Mouse (Mus musculus) mouse embryonic stem cell (cell line): ENCODE results near the gene Poldip2.
"Not testable (repeated sequence)": the region's sequence is repeated elsewhere in the genome, so short reads cannot be mapped to it uniquely, and the experiment has no call there.

Source experiments
- in situ Hi-C, 2 experiments: fragments of 300-500 bp; cut with MboI; formaldehyde crosslinking; loops; 1 replicate in 1 of 2; 3 replicates in 1 of 2; pipeline ENCODE4 v1.14.3; 2019 to 2020; ENCODE audit warnings: low sequenced_read_pairs in 2 of 2, low pct_unique_long_range_greater_than_20kb in 1 of 2, mixed read lengths in 1 of 2; ENCODE audit not compliant: unreplicated experiment in 1 of 2

Poldip2 gene

DNA sequence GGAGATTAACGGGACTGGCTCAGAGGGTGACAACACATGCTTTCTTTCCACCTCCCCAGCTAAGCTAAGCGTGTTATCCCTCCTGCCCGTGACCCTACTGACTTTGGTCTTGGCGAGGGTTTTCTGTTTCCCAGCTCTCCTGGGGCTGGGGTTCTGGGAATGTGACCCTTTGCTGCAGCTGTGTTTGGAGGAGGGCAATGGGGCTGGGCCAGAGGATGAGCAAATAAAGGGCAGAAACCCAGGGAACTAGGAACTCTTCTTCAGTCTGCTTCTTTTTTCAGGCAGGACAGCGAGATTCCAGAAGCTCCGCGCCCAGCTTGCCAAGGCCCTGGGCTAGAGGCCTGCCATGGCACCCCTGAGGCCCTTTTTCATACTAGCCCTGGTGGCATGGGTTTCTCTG, 13.0 kb upstream of the Poldip2 start, which contains the start of gene Vtn:
TSS of gene Vtn (plus strand) at position 88 of the 400 bp plus-strand sequence.
- in situ Hi-C loops: no loop called here

GRCm38 (mm10) chr11:78499543-78499942, 12.4 kb upstream of the Poldip2 start:
- in situ Hi-C loops: no loop called here

DNA sequence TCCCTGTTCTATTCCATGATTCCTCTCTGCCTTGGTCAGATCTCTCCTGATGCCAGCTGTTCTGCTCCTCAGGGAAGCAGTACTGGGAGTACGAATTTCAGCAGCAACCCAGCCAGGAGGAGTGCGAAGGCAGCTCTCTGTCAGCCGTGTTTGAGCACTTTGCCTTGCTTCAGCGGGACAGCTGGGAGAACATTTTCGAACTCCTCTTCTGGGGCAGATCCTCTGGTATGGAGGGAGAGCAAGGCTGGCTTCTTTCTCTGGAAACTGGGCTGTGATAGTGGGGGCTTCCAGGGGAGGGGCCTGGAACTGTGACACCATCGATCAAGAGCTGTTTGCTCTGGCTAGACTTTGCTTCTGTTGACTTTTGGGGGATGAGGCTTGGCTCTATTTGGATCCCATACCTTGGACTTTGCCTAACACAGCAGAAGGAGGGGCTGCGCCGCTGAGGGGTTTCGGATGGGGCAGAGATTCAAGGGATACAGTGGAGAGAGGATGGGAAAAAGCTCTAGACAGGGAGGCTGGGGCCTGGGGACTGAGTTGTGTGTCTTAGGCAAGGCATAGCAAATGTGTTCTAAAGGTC, 11.3 kb upstream of the Poldip2 start:
- in situ Hi-C loops: no loop called here

DNA sequence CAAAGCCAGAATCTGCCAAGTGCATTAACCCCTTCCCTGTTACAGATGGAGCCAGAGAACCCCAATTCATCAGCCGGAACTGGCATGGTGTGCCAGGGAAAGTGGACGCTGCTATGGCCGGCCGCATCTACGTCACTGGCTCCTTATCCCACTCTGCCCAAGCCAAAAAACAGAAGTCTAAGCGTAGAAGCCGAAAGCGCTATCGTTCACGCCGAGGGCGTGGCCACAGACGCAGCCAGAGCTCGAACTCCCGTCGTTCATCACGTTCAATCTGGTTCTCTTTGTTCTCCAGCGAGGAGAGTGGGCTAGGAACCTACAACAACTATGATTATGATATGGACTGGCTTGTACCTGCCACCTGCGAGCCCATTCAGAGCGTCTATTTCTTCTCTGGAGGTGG, 10.5 kb upstream of the Poldip2 start:
- in situ Hi-C loops: no loop called here

GRCm38 (mm10) chr11:78502909-78503650, 8.9 kb upstream of the Poldip2 start, which contains the start of gene Sebox:
TSS of gene Sebox (plus strand) at chr11:78503447.
- in situ Hi-C loops: no loop called here

DNA sequence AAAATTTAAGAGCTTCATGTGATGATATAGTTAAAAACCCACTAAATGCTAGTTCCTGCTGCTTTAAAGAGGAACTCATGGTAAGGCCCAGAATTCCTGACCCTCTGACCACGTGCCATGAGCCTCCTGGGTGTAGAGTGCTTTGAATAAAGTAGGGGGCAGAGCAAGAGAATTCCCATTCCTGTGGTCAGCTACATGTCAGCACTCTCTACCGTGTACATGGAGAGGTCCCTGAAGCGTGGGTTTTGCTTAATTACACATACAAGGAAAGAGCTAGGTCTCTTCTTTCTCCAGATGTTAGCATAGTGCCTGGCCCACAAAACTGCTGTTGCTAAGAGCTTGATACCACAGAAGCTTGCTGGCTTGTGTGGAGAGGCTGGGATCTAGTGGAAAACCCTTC, 6.6 kb upstream of the Poldip2 start:
- in situ Hi-C loops: no loop called here

GRCm38 (mm10) chr11:78509148-78509547, 2.8 kb upstream of the Poldip2 start:
- in situ Hi-C loops: no loop called here

GRCm38 (mm10) chr11:78513106-78513790, 1.3 kb downstream of the Poldip2 start:
- in situ Hi-C loops: no loop called here

GRCm38 (mm10) chr11:78515549-78516325, 3.7 kb downstream of the Poldip2 start:
- in situ Hi-C loops: no loop called here

DNA sequence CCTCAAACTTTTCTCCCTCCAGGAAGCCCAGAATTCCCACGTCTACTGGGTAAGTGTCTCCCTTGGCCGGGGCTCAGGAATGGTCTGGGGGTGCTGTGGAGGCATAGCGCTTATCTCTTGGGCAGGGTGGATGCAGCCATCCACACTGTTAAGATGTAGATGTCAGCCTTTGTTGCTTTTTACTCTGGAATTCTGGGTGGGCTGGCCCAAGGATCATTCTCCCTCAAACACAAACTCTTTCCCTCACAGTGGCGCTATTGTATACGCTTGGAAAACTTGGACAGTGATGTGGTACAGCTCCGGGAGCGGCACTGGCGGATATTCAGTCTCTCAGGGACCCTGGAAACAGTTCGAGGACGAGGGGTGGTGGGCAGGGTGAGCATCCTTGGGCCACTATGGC, 6.9 kb downstream of the Poldip2 start:
- in situ Hi-C loops: no loop called here

DNA sequence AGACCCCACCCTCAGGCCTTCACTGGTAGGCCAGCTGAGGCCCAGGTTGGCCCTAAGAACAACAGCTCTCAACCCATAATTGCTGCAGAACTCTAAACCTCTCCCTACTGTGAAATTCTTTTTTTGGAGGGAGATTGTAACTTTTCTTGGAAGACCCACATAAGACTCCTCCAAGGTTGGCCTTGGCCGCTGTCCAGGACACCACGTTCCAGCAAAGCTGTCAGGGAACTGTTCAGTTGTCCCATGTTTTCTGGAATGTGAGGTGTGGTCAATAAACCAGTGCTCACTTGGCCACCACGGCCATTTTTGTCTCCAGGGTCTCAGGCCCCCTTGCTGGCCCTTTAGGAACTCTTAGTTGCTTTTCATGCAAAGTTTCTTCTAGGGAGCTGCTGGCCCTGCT, 9.9 kb downstream of the Poldip2 start:
- in situ Hi-C loops: no loop called here

DNA sequence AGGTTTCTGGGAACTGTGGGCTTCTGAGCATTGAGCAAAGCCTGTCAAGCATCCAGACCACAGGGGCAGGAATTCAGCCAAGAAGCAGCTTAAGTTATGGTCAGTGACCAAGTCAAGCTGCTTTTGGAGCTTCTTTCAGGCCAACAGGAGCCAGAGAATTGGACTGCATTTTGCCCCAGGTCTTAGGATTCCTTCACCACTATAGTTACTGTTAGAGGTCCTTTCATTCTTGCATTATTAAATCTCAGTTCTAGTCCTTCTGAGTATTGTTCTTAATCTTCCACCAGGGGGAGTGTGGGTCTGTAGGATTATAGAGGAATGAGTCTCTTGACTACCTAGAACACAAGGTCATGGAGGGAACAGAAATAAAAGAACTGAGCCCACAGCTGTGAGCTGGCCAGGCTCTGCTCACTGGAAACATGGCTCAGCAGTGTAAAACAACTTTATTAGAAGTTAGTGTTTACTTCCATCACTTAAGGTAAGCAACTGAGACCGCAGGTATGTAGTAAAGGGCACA, 10.5 kb downstream of the Poldip2 start:
- in situ Hi-C loops: no loop called here

GRCm38 (mm10) chr11:78523241-78523955, 11.4 kb downstream of the Poldip2 start:
- in situ Hi-C loops: no loop called here

- in situ Hi-C loops: no loop called here
These were observed 12.8 kb downstream of the Poldip2 start for GRCm38 (mm10) chr11:78524838-78525237.

DNA sequence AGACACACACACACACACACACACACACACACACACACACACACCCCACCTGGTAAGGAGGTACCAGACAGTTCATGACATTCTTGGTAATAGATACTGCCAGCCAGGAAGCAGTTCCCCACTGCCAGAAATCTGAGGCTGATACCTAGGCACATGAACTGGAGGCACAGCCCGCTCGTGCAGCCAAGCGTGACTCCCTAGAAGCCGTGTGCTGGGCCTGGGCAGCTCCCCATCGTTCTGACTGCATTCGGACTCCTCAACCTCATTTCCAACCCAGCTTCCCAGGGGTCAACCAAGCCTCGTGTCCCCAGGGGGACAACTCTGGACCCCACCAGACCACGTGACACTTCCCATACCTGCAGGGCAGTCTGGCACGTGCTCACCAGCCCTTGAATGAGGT, 16.7 kb downstream of the Poldip2 start:
- in situ Hi-C loops: no loop called here

DNA sequence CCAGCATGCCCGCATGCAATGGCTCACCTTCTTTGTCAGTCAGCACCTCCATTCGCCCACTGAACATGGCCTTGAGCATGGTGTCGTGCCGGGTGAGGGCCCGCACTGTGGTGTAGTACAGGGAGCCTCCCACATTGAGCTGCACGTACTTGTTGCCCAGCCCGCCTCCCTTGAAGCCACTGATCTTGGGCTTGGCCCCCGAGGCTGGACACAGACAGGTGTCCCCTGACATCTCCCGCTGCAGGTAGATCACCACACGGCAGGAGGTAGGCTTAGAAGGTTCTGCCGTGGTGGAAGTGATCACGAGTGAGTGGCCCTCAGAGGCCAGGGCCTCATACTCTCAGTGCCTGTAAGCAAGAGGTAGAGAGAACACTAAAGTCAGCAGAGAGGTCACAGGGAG, 18.0 kb downstream of the Poldip2 start:
- in situ Hi-C loops: no loop called here

GRCm38 (mm10) chr11:78531046-78531445, 19.1 kb downstream of the Poldip2 start:
- in situ Hi-C loops: no loop called here

- in situ Hi-C loops: not testable (repeated sequence)
These were observed 19.5 kb downstream of the Poldip2 start for GRCm38 (mm10) chr11:78531515-78531914.
